Mouse (Mus musculus) liver, adult (tissue): ENCODE data around the gene Pmvk.

ENCODE experiments used
- GATA4 ChIP-seq: IDR thresholded peaks from 2 replicates; pipeline ENCODE4 v1.6.1; 2014; ENCODE audit warnings: mild to moderate bottlenecking, low read length; ENCODE audit not compliant: insufficient replicate concordance

The Pmvk gene

DNA sequence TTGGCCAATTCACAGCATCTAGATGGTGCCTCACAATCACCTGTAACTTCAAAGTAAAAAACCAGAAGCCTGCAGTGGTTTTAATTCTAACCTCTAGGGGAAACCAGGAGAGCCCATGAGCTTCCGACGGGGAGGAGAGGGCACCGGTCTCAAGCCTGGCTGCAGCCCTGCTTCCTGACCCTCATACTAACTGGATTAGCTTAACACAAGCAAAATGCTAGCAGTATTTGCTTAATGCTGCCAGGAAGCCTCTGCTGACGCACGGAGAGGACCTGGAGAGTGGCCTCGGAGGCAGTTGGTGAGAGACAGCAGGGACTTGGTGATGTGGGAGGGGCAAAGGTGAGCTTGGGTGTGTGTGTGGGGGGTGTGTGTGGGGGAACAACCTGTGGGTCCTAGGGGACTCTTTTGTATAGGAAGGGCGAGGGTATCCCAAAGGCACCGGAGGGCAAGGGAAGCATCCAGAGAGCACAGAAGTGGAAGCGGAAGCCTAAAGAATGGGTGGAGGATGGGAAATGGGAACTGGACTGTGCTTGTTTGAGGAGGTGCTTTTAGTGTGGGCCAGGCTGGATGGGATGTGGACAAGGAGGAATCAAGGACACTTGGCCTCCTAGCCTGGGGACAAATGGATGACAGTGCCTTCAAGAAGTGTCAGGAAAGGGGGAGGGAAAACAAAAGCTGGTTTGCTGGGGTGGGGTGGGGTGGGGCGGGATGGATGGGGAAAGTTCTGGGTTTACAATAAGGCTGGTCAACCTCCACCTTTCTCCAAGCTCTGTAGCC, at the start of gene Pmvk:
TSS of gene Pmvk (plus strand) at position 141 of the 777 bp plus-strand sequence.
- TF ChIP-seq GATA4: no peak

DNA sequence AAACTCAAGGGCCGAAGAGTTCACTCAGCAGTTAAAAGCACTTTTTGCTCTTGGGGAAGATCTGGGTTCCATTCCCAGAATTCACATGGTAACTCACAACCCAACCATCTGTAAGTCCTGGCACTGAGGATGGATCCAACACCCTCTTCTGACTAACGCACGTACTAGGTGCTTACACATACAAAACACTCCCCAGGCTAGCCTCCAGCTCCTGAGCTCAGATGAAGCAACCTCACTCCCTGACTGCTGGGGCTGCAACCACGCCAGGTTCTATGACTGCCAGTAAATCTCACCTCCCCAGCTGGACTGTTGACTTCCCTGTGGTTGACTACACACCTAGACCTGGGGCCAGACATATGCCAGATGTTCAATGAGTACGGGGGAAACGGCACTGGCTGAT, 47.5 kb upstream of the Pmvk start:
- TF ChIP-seq GATA4: no peak

DNA sequence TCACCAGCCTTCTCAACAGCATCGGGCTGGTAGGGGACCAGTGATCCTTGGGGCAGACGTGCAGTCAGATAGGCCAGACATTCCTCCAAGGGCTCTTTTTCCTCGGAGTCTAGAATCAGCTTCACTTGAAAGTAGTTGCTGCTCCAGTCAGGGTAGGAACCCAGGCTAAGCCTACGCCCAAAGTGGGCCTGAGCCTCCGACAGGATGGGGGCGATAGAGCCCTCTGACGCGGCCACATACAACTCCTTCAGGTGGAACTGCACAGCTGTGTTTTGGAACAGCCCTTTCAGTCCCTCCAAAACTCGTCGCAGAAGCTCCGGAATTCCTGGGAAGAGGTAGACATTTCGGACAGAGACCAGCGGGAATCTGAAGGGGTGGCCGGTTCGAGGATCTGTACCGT, 45.9 kb upstream of the Pmvk start:
- TF ChIP-seq GATA4: no peak

DNA sequence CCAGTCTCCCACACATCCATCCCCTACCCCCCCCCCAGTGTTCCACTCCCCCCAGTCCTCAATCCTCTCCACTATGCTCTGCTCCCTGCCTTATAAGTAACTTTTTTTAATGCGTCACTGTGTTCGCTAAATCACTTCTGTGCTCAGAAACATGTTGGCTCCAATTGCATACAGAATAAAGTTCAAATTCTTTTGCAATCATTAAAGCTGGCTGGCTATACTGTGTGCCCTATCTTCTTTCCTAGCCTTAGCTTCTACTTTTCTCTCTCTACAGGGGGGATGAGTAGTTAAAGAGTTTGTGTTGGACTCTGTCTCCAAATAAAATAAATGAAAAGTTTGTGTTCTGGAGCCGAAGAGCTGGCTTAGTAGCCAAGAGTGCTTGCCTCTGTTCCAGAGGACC, 44.6 kb upstream of the Pmvk start:
- no peak for TF ChIP-seq GATA4

DNA sequence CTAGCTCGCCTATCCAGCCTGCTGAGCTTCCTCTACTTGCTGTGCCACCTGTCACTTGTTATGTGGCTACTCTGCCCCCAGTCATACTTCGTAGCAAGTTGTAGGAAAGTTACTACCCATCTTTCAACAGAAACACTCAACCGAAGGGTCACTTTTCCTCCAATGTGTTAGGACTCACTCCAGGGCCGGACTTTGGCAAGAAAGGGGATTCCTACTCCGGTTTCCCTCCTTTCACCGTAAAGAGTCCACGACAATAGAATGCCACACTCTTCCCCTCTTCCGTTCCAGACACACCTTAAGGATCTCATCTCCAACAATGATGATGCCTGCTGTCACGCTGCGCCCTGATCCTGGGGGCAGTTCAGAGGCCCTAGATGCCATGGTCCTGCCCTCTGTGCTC, 43.5 kb upstream of the Pmvk start:
- TF ChIP-seq GATA4: no peak

DNA sequence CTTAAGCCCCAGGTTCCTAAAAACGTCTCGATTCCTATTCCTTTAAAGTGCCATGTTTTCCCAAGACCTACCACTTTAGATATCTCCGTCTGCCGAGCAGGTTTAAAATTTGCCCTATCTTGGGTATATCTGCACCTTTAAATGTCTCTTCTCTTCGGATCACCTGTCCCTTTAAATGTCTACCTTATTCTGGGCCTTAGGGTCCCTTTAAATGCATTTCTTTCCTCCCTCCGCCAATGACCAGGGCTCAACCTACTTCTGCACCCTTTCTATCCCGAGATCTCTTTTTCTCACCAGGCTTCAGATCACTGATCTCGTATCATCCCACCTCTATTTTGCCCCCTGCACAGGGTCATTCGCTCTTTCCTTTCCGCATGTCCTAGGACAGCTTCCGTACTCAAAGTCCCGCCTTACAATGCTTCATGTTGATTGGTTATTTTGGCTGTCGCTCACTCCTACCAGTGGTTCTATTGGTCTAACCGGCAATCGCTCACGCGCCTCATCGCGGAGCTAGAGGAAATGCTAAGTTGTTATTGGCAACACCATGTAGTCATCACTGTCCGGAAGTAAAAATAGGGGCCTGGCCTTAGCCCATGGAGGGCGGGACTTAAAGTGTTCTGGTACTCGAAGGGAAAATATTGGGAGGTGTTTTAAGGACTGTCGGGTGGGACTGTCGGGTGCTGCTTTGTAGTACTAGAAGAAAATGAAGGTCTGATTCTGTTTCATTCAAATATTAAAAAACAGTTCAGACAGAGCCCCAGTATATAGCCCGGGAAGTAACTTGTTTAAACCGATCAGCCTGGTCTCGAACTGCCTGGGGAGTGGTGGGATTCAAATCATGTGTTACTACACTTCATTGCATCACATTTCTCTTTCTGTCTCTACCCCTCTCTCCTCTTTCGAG, 42.6 kb upstream of the Pmvk start, which contains the start of gene Flad1:
TSS of gene Flad1 (minus strand) at position 381 of the 904 bp plus-strand sequence.
- peak; percentile 49; the same call in 1 of the 2 replicates for TF ChIP-seq GATA4

DNA sequence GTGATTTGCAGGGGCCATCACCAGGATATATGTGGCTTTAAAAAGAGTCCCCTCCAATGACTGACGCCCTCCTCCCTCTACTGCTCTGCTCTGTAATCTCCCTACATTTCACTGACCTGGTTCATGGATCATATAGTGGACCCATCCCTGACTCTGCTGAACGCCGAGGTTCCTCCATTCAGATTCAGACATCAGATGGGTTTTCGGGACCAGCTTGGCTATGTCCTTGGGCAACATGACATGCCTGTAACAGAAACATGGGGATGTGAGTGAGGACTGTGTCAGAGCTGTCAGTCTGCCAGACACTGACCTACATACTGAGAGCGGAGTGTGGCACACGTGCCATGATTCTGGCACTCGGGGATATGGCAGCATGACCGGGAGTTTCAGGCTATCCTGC, 38.2 kb upstream of the Pmvk start:
- no peak for TF ChIP-seq GATA4

DNA sequence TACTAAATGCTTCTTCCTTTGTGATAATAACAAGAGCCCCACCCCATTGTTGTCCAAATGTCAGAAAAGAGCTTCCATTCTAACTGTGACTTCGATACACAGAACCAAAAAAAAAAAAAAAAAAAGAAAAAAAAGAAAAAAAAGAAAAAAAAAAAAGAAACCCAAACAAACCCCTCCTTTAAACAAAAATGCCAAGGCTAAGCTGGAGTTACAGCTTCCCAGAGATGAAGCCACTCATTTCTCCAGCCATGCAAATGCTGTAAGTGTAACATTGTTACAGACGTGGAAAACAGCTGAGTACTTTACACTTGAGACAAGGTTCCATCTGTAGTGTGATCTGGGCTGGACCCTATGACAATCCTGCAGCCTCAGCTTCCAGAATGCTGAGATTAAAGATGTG, 37.2 kb upstream of the Pmvk start:
- no peak for TF ChIP-seq GATA4

DNA sequence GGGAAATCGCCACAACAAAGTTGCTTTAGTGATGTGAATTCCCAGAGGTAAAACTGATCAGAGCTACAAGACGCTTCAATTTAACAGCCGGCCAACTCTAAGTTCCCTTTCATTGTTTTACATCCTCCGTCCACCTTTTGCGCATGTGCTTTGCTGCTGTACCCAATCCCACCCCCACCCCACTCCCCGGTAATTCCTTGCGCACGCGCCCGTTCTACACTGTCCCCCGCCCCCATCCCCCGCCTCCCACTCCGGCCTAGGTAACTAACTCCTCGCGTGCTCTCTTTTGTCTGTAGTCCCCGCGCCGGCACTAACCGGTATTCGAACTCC, 36.5 kb upstream of the Pmvk start:
- TF ChIP-seq GATA4: no peak

DNA sequence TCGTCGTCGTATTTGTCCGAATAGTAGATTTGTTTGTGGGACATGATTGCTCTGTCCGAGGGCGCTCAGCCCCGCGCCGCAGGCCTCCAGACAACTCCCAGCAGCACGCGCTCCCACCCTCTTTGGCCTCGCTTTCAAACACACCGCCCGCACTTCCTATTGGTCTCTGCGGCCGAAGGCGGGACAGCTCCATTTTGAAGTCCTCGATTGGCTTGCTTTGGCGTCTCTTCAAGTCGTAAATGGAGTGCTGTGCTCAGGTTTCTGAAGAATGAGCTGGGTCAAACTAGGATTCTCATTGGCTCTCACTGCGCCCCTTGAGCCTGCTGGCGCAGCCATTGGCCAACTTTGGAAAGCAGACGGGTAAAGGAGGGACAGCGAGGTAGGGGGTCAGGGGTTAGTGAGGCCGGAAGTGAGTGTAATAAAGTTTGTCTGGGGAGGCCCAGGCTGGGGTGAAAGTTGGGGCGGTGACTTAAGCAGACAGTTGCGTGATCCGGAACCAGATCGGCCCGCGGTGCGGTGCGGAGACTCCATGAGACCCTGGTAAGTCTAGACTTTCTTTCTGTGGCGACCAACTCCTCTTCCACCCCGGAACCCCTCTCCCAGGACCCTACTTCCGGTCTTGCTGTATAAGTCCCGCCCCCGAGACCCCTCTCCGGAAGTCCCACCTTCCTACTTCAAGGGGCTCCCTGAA, 36.0 kb upstream of the Pmvk start, which contains the start of the genes Cks1b and Shc1:
TSS of gene Cks1b (minus strand) at position 214 of the 691 bp plus-strand sequence.
TSS of gene Shc1 (plus strand) at position 274 of the 691 bp plus-strand sequence.
- TF ChIP-seq GATA4: no peak

DNA sequence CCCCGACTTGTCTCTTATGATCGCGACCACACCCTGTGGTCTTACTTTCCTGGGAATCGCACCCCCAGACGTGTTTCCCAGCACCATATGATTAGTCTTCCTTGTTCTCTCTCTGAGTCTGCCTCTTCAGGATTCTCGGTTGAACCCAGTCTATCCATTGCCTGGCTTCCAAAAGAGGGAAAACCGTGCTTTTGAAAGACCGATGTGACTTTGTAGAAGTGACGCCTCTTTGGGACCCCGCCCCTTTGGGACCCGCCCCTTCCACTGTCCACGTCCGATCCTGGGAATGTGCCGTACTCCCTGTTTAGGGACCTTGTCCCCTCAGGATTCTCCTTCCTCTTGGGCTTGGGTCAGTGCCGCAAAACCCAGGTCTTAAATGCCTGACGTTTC, 35.5 kb upstream of the Pmvk start:
- TF ChIP-seq GATA4: no peak

DNA sequence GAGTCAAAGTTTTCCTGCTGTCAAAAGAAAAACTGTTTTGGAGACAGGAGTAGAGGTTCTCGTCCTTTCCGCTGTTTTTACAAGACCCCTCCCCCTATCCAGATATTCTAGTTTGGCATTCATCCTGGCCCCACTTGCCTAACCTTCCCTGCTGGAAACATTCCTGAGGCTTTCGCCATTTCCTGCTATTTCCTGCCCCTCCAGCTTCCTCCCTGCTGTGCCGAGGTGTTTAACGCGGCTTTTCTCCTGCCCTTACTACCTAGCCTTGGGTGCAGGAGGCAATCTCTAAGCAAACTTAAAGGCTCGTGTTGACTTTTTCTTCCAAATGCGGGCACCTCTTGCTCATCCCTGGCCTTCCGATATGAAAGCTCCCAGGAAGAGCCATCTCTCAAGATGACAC, 34.8 kb upstream of the Pmvk start:
- no peak for TF ChIP-seq GATA4

DNA sequence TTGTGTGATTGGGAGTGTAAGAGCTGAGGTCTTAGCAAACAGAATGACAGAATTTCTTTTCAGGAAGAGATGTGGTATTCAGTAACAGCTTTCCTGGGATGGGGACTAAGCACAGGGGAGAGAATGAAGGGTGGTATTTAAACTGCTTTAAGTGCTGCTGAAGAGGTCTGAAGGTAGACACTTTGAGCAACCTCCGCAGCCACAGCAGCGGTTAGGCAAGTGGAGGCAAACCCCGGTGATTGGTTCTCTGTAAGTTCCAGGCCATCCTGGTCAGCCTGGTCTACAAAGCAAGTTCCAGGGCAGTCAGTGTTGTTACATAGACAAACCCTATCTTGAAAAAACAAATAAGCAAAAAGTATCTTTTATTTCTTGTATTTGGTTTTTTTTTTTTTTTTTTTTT, 34.4 kb upstream of the Pmvk start:
- no peak for TF ChIP-seq GATA4

DNA sequence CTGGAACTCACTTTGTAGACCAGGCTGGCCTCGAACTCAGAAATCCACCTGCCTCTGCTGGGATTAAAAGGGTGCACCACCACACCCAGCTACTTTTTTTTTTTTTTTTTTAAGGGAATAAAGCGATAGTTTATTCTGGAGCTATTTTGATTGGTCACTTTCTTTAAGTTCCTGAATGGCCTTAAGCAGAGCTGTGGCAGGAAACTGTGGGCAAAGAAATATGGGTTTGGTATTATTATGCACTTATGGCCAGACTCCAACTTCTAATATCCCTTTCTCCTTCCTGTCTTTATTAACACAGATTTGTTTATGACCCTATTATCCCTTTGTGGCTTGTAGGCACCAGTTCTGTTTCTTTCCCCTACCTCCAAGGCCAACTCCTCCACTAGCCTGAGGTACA, 33.9 kb upstream of the Pmvk start:
- TF ChIP-seq GATA4: no peak

DNA sequence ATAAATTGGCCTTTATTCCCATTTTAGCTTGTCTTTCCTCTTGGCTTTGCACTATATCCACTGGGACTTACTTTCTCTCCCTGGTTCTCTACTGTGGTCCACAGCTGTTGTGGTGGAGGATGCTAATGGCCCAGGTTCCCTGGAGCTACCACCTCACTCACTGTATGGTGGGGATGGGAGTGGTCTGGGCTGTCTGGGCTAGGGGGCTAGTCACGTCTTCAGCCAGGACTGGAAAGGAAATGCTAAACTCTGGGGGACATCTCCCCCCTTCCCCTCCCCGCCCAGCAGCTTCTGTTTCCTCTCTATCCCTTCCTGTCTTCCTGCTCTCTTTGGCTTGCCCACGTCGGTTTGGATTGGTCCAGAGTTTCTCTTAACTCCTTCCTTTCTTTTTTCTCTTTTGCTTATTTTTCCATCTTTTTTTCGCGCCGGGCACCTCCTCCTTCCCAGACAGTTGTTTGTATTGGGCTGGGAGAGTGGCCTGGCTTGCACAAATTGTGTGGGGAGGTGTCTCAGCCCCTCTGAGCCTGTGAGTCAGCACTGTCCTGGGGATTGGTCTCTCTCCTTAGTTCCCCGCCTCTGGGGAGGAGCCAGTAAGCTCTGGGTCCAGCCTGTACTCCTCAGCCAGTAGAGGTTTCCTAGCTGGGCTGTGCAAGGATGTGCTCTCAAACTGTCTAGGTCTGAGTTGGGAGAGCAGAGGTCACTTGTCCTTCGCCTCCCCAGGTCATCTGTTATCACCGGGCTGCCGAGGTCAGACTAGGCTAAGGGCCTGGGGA, 33.2 kb upstream of the Pmvk start:
- TF ChIP-seq GATA4: no peak
